Mouse (Mus musculus): ENCODE results near the gene Rps6ka4. TPM values are rescaled to one million over a fixed set of nuclear protein-coding genes. Genes with fewer than 3 reads are reported as not detected.

The Rps6ka4 gene
- 29.2 and 54.2 TPM in 2 replicates for polyA plus RNA-seq (2012; rRNA removed; ENCODE audit: low replicate concordance)

DNA sequence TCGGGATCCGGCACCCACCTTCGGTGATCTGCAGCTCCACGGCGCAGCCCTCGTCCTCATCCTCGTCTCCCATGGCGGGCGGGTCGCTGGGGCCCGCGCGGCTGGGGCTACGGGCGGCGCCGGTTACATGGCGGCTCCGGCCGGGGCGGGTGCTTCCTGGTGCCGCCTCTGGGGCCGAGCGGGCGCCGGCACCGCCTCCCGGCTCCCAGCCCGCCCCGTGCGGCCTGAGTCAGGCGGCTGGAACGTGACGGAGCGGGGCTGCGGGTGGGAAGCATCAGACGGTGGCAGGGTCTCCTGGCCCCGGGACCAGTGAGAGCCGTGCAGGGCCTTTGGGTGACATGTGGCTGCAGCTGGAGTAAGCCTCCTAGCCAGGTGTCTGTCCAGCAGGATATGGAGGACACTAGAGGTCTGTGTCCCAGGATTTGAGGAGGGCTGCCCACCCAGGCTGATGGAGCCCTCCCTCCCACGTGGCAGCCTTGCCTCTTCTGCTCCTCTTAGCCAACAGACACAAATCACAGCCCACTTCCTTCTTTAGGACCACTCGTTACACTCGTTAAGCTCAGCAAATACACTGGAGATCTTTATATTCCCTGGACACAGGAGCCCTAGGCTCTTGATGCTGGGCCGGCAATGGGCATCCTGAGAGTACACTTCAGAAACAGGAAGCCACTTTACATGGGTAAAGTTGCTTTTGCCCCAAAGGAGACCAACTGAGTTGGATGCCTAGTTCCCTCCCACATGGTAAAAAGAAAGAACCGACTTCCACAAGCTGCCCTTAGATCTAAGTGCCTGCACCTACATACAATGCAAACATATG lies at the start of gene Rps6ka4:
Rps6ka4 (minus strand) TSS at position 162 of the 817 bp plus-strand sequence.

DNA sequence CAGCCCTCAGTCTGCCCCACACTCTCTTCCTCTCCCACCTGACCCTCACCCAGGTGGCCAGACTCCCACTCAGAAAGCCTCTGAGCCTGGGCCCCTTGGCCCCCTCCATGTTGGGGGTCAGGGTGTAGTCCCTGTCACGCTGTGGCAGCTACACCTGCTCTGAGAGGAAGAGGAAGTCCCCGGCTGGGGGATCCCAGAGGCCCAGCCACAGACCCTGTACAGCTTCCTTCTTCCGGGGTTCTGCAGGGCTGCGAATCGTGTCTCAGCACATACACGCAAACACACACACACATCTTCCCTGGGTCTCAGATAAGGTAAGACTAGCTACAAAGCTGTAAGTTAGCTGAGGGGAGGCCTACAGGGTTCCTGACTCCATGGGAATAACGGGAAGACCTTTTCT lies 17.6 kb upstream of the Rps6ka4 start, which contains the start of gene Ccdc88b:
Ccdc88b (minus strand) TSS at position 181 of the 400 bp plus-strand sequence.

Other genes with a start within 250 kb of the Rps6ka4 start
- gene Ccdc88b, start 17.6 kb upstream of the Rps6ka4 start, polyA plus RNA-seq (2012; rRNA removed; ENCODE audit: low replicate concordance): 18.4 and 61.9 TPM in 2 replicates
- 96.6 and 166 TPM in 2 replicates for gene Trmt112, start 69.1 kb upstream of the Rps6ka4 start, polyA plus RNA-seq (2012; rRNA removed; ENCODE audit: low replicate concordance)
- 110 and 125 TPM in 2 replicates for gene Prdx5, start 69.5 kb upstream of the Rps6ka4 start, polyA plus RNA-seq (2012; rRNA removed; ENCODE audit: low replicate concordance)
- 79.8 and 98.9 TPM in 2 replicates for gene Esrra, start 81.2 kb upstream of the Rps6ka4 start, polyA plus RNA-seq (2012; rRNA removed; ENCODE audit: low replicate concordance)
- 0.30 and 0.69 TPM in 2 replicates for gene Catsperz, start 84.7 kb upstream of the Rps6ka4 start, polyA plus RNA-seq (2012; rRNA removed; ENCODE audit: low replicate concordance)
- gene Kcnk4, start 93.9 kb upstream of the Rps6ka4 start, polyA plus RNA-seq (2012; rRNA removed; ENCODE audit: low replicate concordance): 0.11 and 0.17 TPM in 2 replicates
- 43.2 and 81.2 TPM in 2 replicates for gene Bad, start 101.2 kb upstream of the Rps6ka4 start, polyA plus RNA-seq (2012; rRNA removed; ENCODE audit: low replicate concordance)
- 97.2 and 124 TPM in 2 replicates for gene Gpr137, start 101.8 kb upstream of the Rps6ka4 start, polyA plus RNA-seq (2012; rRNA removed; ENCODE audit: low replicate concordance)
- 86.1 and 130 TPM in 2 replicates for gene Ppp1r14b, start 134.3 kb upstream of the Rps6ka4 start, polyA plus RNA-seq (2012; rRNA removed; ENCODE audit: low replicate concordance)
- 73.1 and 79.6 TPM in 2 replicates for gene Plcb3, start 135.8 kb upstream of the Rps6ka4 start, polyA plus RNA-seq (2012; rRNA removed; ENCODE audit: low replicate concordance)
- 20.6 and 22.2 TPM in 2 replicates for gene Fkbp2, start 139.9 kb upstream of the Rps6ka4 start, polyA plus RNA-seq (2012; rRNA removed; ENCODE audit: low replicate concordance)
- gene Vegfb, start 147.0 kb upstream of the Rps6ka4 start, polyA plus RNA-seq (2012; rRNA removed; ENCODE audit: low replicate concordance): 95.9 and 128 TPM in 2 replicates
- 55.4 and 59.2 TPM in 2 replicates for gene Dnajc4, start 151.9 kb upstream of the Rps6ka4 start, polyA plus RNA-seq (2012; rRNA removed; ENCODE audit: low replicate concordance)
- 39.2 and 39.4 TPM in 2 replicates for gene Nudt22, start 155.5 kb upstream of the Rps6ka4 start, polyA plus RNA-seq (2012; rRNA removed; ENCODE audit: low replicate concordance)
- gene Trpt1, start 155.5 kb upstream of the Rps6ka4 start, polyA plus RNA-seq (2012; rRNA removed; ENCODE audit: low replicate concordance): 16.4 and 21.2 TPM in 2 replicates
- 50.9 and 104 TPM in 2 replicates for gene Fermt3, start 178.8 kb upstream of the Rps6ka4 start, polyA plus RNA-seq (2012; rRNA removed; ENCODE audit: low replicate concordance)
- 30.7 and 38.6 TPM in 2 replicates for gene Stip1, start 199.3 kb upstream of the Rps6ka4 start, polyA plus RNA-seq (2012; rRNA removed; ENCODE audit: low replicate concordance)
- 83.4 and 120 TPM in 2 replicates for gene Macrod1, start 216.2 kb upstream of the Rps6ka4 start, polyA plus RNA-seq (2012; rRNA removed; ENCODE audit: low replicate concordance)

Data from mammary gland, adult 2 months (tissue).